Mouse (Mus musculus) liver, adult 2 months (tissue): ENCODE measurements around the gene Zbtb20. TPM values are rescaled to one million over a fixed set of nuclear protein-coding genes. Genes with fewer than 3 reads are reported as not detected.

Experiments used
- DNase-seq: peaks from one replicate; pipeline ENCODE4 v3.0.0-alpha.2; 2011; ENCODE audit warnings: low read depth, low spot score; ENCODE audit errors: extremely low read depth
- H3K27ac ChIP-seq: fragments of 200-500 bp; replicated peaks from 2 replicates; pipeline ENCODE4 v1.5.1; 2012; ENCODE audit warnings: low read depth, mild to moderate bottlenecking, control low read depth, inconsistent platforms, low read length; ENCODE audit not compliant: insufficient read depth
- H3K27me3 ChIP-seq: fragments of 200-500 bp; 2 replicates; pipeline ENCODE4 v1.6.1; 2012; ENCODE audit warnings: mild to moderate bottlenecking, moderate library complexity, low read length, inconsistent platforms; ENCODE audit not compliant: control insufficient read depth, insufficient read depth
- H3K36me3 ChIP-seq: fragments of 200-500 bp; 2 replicates; pipeline ENCODE4 v1.6.1; 2012; ENCODE audit warnings: low read length, inconsistent platforms; ENCODE audit not compliant: control insufficient read depth, insufficient read depth
- H3K4me1 ChIP-seq: fragments of 200-500 bp; 2 replicates; pipeline ENCODE4 v1.6.1; 2011; ENCODE audit warnings: low read length; ENCODE audit not compliant: control insufficient read depth, insufficient read depth
- H3K4me3 ChIP-seq: fragments of 200-500 bp; 2 replicates; pipeline ENCODE4 v1.5.1; 2011; ENCODE audit warnings: low read depth, mild to moderate bottlenecking, control low read depth, low read length, moderate library complexity; ENCODE audit not compliant: insufficient read depth
- H3K79me2 ChIP-seq: fragments of 200-500 bp; 2 replicates; pipeline ENCODE4 v1.6.1; 2012; ENCODE audit warnings: inconsistent platforms, mild to moderate bottlenecking, low read length, moderate library complexity; ENCODE audit not compliant: control insufficient read depth, insufficient read depth
- H3K9ac ChIP-seq: fragments of 200-500 bp; 2 replicates; pipeline ENCODE4 v1.6.1; 2012; ENCODE audit warnings: low read depth, mild to moderate bottlenecking, control low read depth, inconsistent platforms, low read length
- CTCF ChIP-seq: fragments of 200-500 bp; IDR thresholded peaks from 2 replicates; pipeline ENCODE4 v1.5.1; 2011; ENCODE audit warnings: low read depth, low read length, control low read depth
- POLR2A ChIP-seq: fragments of 200-500 bp; IDR thresholded peaks from 2 replicates; pipeline ENCODE4 v1.6.1; 2011; ENCODE audit warnings: low read length, control low read depth; ENCODE audit not compliant: insufficient read depth; ENCODE audit errors: extremely low read depth
- WGBS: fragments of 180-500 bp; shearing (Covaris S2); methylation state at CpG from one replicate; pipeline ENCODE4 v1.1.7; 2018; 5-methylcytosine and 5-hydroxymethylcytosine counted together
- polyA plus RNA-seq: library from polyadenylated mRNA; depleted of rRNA; stranded (reverse); fragments of >200 nt; gene quantifications from 2 replicates; pipeline ENCODE4 v1.2.3, GENCODE M21; 2012
- total RNA-seq: library from RNA; depleted of rRNA; stranded (reverse); fragments of >200 nt; gene quantifications from 2 replicates; pipeline ENCODE4 v1.2.3, GENCODE M21; 2014

Zbtb20 gene
- total and polyA plus RNA-seq, 2 experiments: 17.8 to 52.6 TPM

GRCm38 (mm10) chr16:43502339-43503009, 626.8 kb downstream of the Zbtb20 start:
- peaks cover 20% of the 10 kb centered on the region; the same call in 1 of the 2 replicates for H3K79me2 ChIP-seq
- peak; percentile 34 for DNase-seq
- no peaks in the 10 kb centered on the region for H3K36me3 ChIP-seq
- no peak overlapping the region for H3K4me3 ChIP-seq
- H3K27me3 ChIP-seq: no peaks in the 10 kb centered on the region
- TF ChIP-seq CTCF: no peak
- no peak for TF ChIP-seq POLR2A
- no peak overlapping the region for H3K27ac ChIP-seq
- no peak overlapping the region for H3K9ac ChIP-seq
- peaks cover 11% of the 10 kb centered on the region for H3K4me1 ChIP-seq
- WGBS: 74% methylated on average over 12 of the region's 12 CpGs

GRCm38 (mm10) chr16:43503010-43503635, 627.4 kb downstream of the Zbtb20 start:
- no peak overlapping the region for H3K27ac ChIP-seq
- H3K27me3 ChIP-seq: no peaks in the 10 kb centered on the region
- no peaks in the 10 kb centered on the region for H3K36me3 ChIP-seq
- no peak overlapping the region for H3K9ac ChIP-seq
- no peak for TF ChIP-seq CTCF
- peaks cover 20% of the 10 kb centered on the region; the same call in 1 of the 2 replicates for H3K79me2 ChIP-seq
- no peak overlapping the region for H3K4me3 ChIP-seq
- 28% methylated on average over 13 of the region's 13 CpGs for WGBS
- H3K4me1 ChIP-seq: peaks cover 11% of the 10 kb centered on the region
- no peak for DNase-seq

GRCm38 (mm10) chr16:43503636-43504010, 627.9 kb downstream of the Zbtb20 start:
- no peak overlapping the region for H3K9ac ChIP-seq
- H3K27me3 ChIP-seq: no peaks in the 10 kb centered on the region

GRCm38 (mm10) chr16:43504151-43504550, 628.5 kb downstream of the Zbtb20 start:
- Histone ChIP-seq H3K9ac (no peak overlapping the region), H3K27ac (no peak overlapping the region), H3K79me2 (peaks cover 23% of the 10 kb centered on the region; the same call in 1 of the 2 replicates), H3K36me3 (no peaks in the 10 kb centered on the region), H3K4me3 (no peak overlapping the region), H3K4me1 (peaks cover 11% of the 10 kb centered on the region), H3K27me3 (no peaks in the 10 kb centered on the region)
- no peak for DNase-seq
- TF ChIP-seq POLR2A (no peak), CTCF (no peak)
- 18% methylated on average over 3 of the region's 3 CpGs for WGBS

More at GRCm38 (mm10) chr16:43503636-43504010, 627.9 kb downstream of the Zbtb20 start:
- Histone ChIP-seq H3K4me1 (peaks cover 11% of the 10 kb centered on the region), H3K27ac (no peak overlapping the region), H3K4me3 (no peak overlapping the region), H3K36me3 (no peaks in the 10 kb centered on the region), H3K79me2 (peaks cover 21% of the 10 kb centered on the region; the same call in 1 of the 2 replicates)
- 22% methylated on average over 5 of the region's 5 CpGs for WGBS
- no peak for DNase-seq
- no peak for TF ChIP-seq CTCF
- no peak for TF ChIP-seq POLR2A

GRCm38 (mm10) chr16:43504556-43504955, 628.9 kb downstream of the Zbtb20 start:
- Histone ChIP-seq H3K9ac (no peak overlapping the region), H3K79me2 (peaks cover 23% of the 10 kb centered on the region; the same call in 1 of the 2 replicates)

More at GRCm38 (mm10) chr16:43504556-43504955, 628.9 kb downstream of the Zbtb20 start:
- no peak overlapping the region for H3K27ac ChIP-seq
- 89% methylated on average over 1 of the region's 1 CpGs for WGBS
- DNase-seq: no peak
- H3K36me3 ChIP-seq: no peaks in the 10 kb centered on the region
- H3K4me3 ChIP-seq: no peak overlapping the region
- TF ChIP-seq POLR2A (no peak), CTCF (no peak)
- H3K4me1 ChIP-seq: peaks cover 11% of the 10 kb centered on the region
- H3K27me3 ChIP-seq: no peaks in the 10 kb centered on the region
